Mouse (Mus musculus): ENCODE data around the gene Rgl3.

DNA sequence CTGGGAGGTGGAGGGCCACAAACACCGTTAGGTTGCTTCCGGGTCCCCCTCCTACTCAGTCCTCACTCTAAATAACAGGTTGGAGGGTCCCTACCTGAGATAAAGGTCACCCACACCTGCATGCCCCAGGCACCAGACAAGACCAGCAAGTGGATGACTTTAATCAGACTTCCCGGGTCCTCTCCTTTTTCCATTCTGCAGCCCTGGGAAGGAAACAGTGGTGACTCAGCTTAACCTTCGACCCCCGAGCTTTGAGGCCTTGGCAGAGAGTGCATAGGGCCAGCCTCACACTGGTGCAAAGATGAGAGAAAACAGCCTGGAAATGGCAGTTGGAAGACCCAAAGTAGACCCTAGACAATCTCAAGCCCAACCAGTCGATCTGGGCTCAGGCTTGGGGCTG is 63.1 kb downstream of the Rgl3 start:
- TF ChIP-seq POLR2A (IDR thresholded peaks at IDR 0.05; ENCODE audit: borderline replicate concordance, low read depth, low read length) (no peak), CTCF (IDR thresholded peaks at IDR 0.05; ENCODE audit: low read depth, low read length) (no peak)
